Mouse (Mus musculus): ENCODE results near the gene Cdhr4.

DNA sequence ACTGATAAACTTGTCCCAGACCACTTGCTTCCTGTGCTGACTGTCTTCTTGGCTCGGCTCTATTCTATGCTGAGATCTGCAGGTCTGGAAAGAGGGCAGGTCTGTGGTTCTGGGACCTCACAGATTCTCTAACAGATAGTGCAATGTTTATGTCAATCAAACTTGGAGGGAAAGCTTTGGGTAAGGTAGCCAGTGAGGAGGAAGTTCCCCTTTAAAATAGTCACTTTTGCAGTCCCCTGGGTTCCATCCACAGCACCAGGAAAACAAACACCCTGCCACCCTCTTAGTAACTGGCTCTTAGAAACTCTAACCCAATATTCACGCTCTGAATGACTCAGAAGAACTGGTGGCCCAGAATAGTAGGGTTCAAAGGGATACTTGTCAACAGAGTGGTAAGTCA lies 2.2 kb downstream of the Cdhr4 start:
- TF ChIP-seq CTCF (IDR thresholded peaks at IDR 0.05; ENCODE audit: low read depth) (no peak), EP300 (IDR thresholded peaks at IDR 0.05; ENCODE audit: low read depth) (no peak)

Data from liver, embryonic 14.5 days (tissue).